Mouse (Mus musculus): ENCODE results near the gene Ndufb5.

DNA sequence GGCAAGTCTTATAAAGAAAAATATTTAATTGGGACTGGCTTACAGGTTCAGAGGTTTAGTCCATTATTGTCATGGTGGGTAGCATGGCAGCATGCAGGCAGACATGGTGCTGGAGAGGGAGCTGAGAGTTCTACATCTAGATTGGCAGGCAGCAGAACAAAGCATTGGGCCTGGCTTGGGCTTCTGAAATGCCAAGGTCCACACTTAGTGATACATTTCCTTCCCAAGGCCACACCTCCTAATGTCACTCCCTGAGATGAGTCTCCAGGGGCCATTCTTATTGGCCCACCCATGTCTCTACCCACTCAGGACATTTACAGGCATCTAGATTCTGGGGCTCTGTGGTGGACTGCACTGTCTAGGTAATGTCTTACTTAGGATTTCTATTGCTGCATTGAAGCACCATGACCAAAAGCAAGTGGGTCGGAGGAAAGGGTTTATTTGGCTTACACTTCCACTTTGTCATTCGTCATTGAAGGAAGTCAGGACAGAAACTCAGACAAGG lies 5.5 kb downstream of the Ndufb5 start:
- TF ChIP-seq POLR2A (IDR thresholded peaks at IDR 0.05; ENCODE audit: borderline replicate concordance, extremely low read depth, insufficient read depth, insufficient read length, poor library complexity, severe bottlenecking) (no peak), CTCF (IDR thresholded peaks at IDR 0.05; ENCODE audit: borderline replicate concordance, extremely low read depth, insufficient read depth, insufficient read length) (no peak)

All from brain, embryonic 14.5 days (tissue).